Mouse (Mus musculus) adrenal gland, postnatal 25 days (tissue): ENCODE results near the gene Cpsf7. TPM values are rescaled to one million over a fixed set of nuclear protein-coding genes. Genes with fewer than 3 reads are reported as not detected.
A peak's percentile ranks its signal among the peaks of the same experiment; 100 is the strongest.

ENCODE experiments used
- DNase-seq: peaks from one replicate; pipeline ENCODE4 v3.0.0; 2021; ENCODE audit warnings: mixed read lengths
- total RNA-seq: library from RNA; stranded (reverse); gene quantifications from 2 replicates; pipeline ENCODE4 v1.2.3, GENCODE M21; 2021

Gene Cpsf7
- total RNA-seq, 1 experiment from 2014 or later: 70.4 TPM

- no peak for DNase-seq
Measured at GRCm38 (mm10) chr19:10560108-10560507, 35.0 kb downstream of the Cpsf7 start.

DNA sequence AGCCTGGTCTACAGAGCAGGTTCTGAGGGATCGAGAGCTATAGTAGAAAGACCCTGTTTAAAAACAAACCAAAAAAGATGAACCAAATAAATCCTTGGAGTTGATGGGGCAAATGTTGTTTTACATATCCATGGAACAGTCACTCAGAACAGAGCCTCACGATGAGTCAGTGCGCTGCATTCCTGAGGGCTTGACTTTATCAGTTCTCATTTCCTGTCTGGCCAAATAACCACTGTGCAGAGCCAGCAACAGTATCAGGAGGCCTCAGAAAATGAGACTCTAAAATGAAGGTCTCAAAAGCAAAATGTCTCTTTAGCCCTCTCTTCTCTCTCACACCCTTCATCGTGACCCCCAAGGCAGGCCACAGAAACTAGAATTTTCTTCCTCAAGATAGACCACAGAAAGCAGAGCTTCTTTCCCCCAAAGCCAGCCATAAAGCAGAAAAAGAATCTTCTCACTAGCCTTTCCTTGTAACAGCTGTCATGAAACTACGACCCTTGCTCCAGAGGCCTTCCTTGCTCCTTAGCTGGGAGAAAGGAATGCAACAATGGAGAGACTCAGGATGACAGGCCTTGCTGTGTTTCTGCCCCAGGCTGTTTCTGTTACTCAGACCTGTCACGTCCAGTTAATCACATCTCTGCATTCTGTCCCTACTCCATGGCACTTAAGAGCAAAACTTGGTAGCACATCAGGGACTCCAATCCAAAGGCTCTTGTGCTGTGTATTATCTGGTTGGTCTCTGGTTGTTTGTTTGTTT, 36.7 kb downstream of the Cpsf7 start:
- peak; percentile 28 for DNase-seq

DNA sequence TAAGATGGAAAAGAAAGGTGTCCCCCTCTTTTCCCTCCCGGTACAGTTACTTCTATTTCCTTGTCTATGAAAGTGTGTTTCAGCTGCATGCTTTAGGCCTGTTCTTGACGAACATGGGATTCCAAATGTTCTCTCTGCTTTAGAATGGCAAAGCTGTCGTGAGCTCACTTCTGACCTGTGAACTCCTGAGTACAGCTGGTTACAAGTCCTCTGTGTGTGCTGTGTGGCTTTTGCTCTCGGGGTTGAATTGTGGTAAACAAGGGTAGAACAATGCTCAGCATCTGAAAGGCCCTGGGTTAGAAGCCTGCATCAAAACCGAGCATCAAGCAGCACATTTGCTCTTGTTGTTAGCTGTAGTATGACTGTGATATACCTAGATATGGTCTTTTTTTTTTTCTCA, 37.3 kb downstream of the Cpsf7 start:
- no peak for DNase-seq

GRCm38 (mm10) chr19:10564278-10564677, 39.2 kb downstream of the Cpsf7 start:
- no peak for DNase-seq

DNA sequence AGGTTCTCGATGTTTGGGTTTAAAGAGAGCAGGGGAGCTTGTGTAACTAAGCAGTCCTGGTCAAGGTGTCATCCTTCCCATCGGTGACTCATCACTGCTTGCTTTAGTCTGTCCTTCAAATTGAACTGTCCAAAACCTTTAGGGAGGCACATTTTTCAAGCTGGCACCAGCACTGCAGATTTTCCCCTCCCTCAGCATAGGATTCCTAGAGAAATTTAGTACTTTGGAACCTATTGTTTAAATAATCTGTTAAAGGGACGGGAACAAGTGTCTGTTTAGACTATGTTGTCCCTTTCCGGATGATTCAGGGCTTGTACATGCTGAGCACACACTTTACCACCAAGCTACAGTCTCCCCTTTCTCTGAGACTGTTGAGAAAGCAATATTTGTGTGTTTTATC, 40.2 kb downstream of the Cpsf7 start:
- no peak for DNase-seq

- DNase-seq: no peak
Measured at GRCm38 (mm10) chr19:10569627-10570026, 44.6 kb downstream of the Cpsf7 start.

GRCm38 (mm10) chr19:10576690-10577561, 51.9 kb downstream of the Cpsf7 start, which contains the start of the genes Cyb561a3 and Tmem138:
TSS of gene Cyb561a3 (plus strand) at chr19:10577172.
TSS of gene Tmem138 (minus strand) at chr19:10577362.
- DNase-seq: peak; percentile 86

DNA sequence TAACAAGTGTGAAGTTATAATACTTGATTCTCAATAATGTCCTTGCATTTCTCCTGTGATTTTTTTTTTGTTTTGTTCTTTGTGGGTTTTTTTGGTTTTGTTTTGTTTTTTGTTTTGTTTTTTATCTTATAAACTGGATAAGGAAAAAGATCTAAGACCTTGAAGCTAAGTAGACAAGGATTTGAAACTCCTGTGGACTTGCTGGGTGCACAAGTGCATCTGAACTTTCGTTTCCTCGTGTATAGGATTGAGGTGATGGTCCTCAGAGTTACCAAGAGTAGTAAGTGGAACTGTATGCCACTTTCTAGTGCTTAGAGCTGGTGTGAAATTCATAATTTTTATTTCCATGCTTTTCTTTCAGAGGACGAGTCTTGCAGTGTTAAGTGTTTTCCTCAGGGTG, 55.0 kb downstream of the Cpsf7 start:
- no peak for DNase-seq

- no peak for DNase-seq
Measured at GRCm38 (mm10) chr19:10580761-10581160, 55.7 kb downstream of the Cpsf7 start.

DNA sequence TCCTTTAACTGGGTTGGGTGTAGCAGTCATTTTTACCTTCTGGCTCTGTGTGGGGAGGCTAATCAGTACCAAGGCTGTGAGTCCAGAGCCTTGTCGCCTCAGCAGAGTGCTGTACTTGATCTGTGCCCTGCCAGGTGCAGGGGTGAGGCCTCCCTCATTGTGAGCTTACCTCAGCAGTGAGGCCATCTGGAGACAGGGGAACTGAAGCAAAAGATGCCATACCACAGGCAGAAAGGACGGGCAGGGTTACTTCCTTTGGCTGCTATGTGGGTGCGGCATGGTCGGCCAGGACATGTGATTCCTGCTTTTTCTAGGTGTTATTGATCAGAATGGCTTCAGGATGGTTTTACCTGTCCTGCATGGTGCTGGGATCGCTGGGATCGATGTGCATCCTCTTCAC, 56.9 kb downstream of the Cpsf7 start:
- no peak for DNase-seq

DNA sequence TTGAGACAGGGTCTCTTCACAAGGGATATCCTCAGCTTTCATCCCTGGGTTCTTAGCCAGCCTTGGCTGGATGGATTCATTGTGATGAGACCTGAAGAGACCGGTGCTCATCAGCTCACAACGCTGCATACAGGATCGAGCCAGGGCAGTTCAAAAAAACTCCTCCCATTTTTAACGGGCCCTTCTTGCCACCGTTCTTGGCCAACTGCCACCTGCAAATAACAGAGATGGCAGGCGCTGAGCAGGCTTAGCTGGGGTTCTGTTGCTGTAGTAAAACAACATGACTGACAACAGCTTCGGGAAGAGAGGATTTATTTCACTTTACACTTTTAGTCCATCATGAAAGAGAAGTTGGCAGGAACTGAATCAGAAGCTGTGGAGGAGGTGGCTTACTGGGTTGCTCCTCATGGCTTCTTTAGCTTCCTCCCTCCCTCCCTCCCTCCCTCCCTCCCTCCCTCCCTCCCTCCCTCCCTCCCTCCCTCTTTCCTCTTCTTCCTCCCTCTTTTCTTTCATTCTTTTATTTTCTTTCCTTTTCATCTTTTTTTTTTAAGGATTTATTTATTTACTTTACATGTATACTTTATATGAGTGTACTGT, 58.6 kb downstream of the Cpsf7 start:
- DNase-seq: no peak

- no peak for DNase-seq
Measured at GRCm38 (mm10) chr19:10585112-10585511, 60.0 kb downstream of the Cpsf7 start.

DNA sequence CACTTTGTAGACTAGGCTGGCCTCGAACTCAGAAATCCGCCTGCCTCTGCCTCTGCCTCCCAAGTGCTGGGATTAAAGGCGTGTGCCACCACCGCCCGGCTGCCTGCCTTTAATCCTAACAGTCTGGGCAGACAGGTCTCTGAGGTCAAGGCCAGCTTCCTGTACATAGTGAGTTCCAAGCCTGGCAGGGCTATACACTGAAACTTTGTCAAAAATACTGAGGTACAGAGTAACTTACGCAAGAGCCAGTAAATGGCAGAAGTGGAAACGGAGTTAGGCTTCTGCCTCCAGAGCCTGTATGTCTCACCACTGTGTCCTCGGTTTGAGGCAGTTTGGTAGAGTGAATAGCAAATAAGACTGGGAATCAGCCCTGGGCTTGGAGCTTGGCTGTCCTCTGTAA, 62.2 kb downstream of the Cpsf7 start:
- no peak for DNase-seq

GRCm38 (mm10) chr19:10589127-10589857, 64.2 kb downstream of the Cpsf7 start:
- DNase-seq: no peak

DNA sequence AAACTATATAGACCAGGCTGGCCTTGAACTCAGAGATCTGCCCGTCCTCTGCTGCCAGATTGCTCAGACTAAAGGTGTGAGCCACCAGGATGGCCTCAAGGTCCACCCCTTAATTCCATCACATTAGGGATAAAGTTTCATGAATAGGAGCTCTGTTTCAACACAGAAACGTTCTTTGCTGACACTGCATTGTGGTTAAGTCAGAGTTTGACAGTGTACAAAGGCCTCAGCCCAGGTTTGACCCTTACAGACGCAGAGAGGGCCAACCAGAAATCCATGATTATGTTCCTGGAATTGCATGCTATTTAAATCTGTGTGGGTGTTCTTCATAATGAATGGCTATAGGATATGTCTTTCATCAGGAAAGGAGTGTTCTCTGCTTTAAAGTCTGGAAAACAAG, 65.2 kb downstream of the Cpsf7 start:
- no peak for DNase-seq

DNA sequence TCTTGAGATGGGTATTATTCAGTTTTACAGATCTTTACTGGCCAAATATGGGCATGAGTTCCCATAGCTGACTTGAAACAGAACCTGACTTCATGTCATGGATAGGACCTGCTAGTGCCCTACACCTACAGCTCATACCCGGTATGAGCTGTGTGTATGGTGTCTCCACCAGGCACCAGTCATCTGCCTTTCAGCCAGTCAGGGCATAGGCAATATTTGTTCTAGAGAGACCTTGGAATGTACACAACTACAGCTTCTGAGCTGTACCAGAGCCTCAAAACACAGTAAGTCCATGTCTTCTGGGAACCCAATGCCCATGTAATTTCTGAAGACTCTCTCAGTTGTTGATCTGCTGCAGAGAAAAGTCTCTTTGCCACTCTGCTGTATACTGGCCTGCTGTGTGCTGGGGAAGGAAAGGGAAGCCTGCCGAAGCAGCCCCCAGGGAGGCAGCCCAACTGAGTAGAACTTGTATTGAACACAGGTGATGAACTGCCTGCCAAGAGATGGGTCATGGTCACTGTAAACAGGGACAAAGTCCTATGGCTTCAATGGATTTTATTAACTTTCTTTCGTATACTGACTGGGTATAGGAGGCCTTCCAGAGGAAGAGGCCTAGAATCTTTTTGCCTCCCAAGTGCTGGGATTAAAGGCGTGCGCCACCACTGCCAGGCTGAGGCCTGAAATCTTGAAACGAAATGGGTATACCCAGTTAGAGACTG, 66.8 kb downstream of the Cpsf7 start:
- no peak for DNase-seq

Other genes starting within 250 kb of the Cpsf7 start
- gene Dagla, start 220.4 kb upstream of the Cpsf7 start, total RNA-seq: 5.5 and 7.3 TPM in 2 replicates
- gene Syt7, start 136.2 kb upstream of the Cpsf7 start, total RNA-seq: 21.6 and 27.9 TPM in 2 replicates
- 2.2 and 2.5 TPM in 2 replicates for gene Lrrc10b, start 67.8 kb upstream of the Cpsf7 start, total RNA-seq
- 0.88 TPM in 1 of 2 replicates, not detected in the other for gene Ppp1r32, start 42.3 kb upstream of the Cpsf7 start, total RNA-seq
- gene Sdhaf2, start 876 bp downstream of the Cpsf7 start, total RNA-seq: 60.6 and 63.5 TPM in 2 replicates
- 16.2 and 20.6 TPM in 2 replicates for gene Tmem216, start 31.0 kb downstream of the Cpsf7 start, total RNA-seq
- gene Cyb561a3, start 51.9 kb downstream of the Cpsf7 start, total RNA-seq: 18.4 and 25.3 TPM in 2 replicates
- gene Tmem138, start 52.1 kb downstream of the Cpsf7 start, total RNA-seq: 8.4 and 13.2 TPM in 2 replicates
- 305 and 314 TPM in 2 replicates for gene Ddb1, start 80.1 kb downstream of the Cpsf7 start, total RNA-seq
- 18.0 and 21.7 TPM in 2 replicates for gene Tkfc, start 80.4 kb downstream of the Cpsf7 start, total RNA-seq
- 0.43 and 1.4 TPM in 2 replicates for gene Vwce, start 108.9 kb downstream of the Cpsf7 start, total RNA-seq
- gene Pga5, start 152.8 kb downstream of the Cpsf7 start, total RNA-seq: not detected in 2 replicates
- 32.4 and 33.6 TPM in 2 replicates for gene Vps37c, start 163.5 kb downstream of the Cpsf7 start, total RNA-seq
- gene Cd5, start 213.7 kb downstream of the Cpsf7 start, total RNA-seq: 0.12 TPM in 1 of 2 replicates, not detected in the other